Mouse (Mus musculus) thymus, adult 2 months (tissue): ENCODE measurements around the gene Rcc2.

Experiments
- CTCF ChIP-seq: fragments of 200-500 bp; IDR thresholded peaks from 2 replicates; pipeline ENCODE4 v1.5.1; 2012; ENCODE audit warnings: mild to moderate bottlenecking, control low read depth, low read length, moderate library complexity, borderline replicate concordance; ENCODE audit not compliant: control insufficient read depth, poor library complexity, insufficient read depth; ENCODE audit errors: extremely low read depth
- POLR2A ChIP-seq: fragments of 200-500 bp; IDR thresholded peaks from 2 replicates; pipeline ENCODE4 v1.6.1; 2012; ENCODE audit warnings: mild to moderate bottlenecking, low read length, control low read depth, moderate library complexity; ENCODE audit not compliant: control insufficient read depth, poor library complexity, insufficient read depth; ENCODE audit errors: extremely low read depth

GRCm38 (mm10) chr4:140744654-140745053 lies 44.3 kb downstream of the Rcc2 start:
- TF ChIP-seq CTCF (peak; percentile 61; the same call in 1 of the 2 replicates), POLR2A (no peak)
